Mouse (Mus musculus) neutrophil, adult 83 days (primary cell): ENCODE results near the gene Rfxank. TPM values are rescaled to one million over a fixed set of nuclear protein-coding genes. Genes with fewer than 3 reads are reported as not detected.

Experiments
- total RNA-seq, 2 experiments: library from RNA; stranded (reverse); gene quantifications; one replicate each; pipeline ENCODE4 v1.2.4; 2023

Gene Rfxank
- 10 to 100 TPM; 11.4 to 16.8 TPM for total RNA-seq

GRCm38 (mm10) chr8:70139026-70139857, at the start of gene Rfxank, which contains the start of the genes Borcs8 and Mef2b:
TSS of gene Rfxank (minus strand) at chr8:70139154.
TSS of gene Borcs8 (plus strand) at chr8:70139499.
TSS of gene Mef2b (plus strand) at chr8:70139711.

GRCm38 (mm10) chr8:70172043-70172681, 33.2 kb upstream of the Rfxank start, which contains the start of gene Tmem161a:
TSS of gene Tmem161a (plus strand) at chr8:70172356.

DNA sequence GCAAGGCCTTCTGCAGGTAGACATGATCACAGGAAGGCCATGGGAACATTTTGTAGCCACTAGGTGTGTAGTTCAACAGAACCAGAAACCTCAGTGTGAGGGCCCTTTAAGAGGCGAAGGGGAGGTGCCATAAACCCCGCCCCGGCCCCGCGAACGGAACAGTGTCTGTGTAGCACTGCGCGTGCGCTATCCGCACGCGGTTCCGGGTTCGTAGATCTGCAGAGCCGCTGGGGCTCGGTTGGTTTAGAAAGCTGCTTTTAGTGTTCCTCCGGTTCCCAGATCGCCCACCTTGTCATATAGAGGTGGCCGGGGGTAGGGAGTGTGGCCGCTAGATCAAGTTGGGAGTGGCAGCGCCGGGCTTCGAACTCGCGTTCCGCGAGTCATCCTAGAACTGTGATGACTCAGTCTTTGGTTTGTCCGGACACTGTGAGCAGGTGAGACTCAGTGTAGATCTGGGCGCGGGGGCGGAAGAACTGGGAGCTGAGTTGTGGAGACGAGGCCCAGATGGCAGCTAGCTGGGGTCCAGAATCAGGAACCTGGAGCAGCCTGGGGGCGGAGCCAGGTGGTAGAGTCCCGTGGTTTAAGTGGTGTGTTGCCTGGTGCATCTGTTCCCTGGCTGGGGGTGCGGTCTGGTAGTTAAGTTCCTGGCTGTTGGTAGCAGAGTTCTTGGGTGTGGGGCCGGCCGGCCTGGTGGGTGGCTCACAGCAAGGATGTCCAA, 7.6 kb downstream of the Rfxank start, which contains the start of gene Nr2c2ap:
Gene Nr2c2ap, plus strand, starts transcription at position 168 of the 718 bp plus-strand sequence.

GRCm38 (mm10) chr8:70120667-70121066, 18.3 kb downstream of the Rfxank start, which contains the start of gene Ncan:
TSS of gene Ncan (minus strand) at chr8:70120873.

GRCm38 (mm10) chr8:70083285-70083684, 55.7 kb downstream of the Rfxank start, which contains the start of gene Hapln4:
TSS of gene Hapln4 (plus strand) at chr8:70083457.

Other genes starting within 250 kb of the Rfxank start
- gene Tssk6, start 237.0 kb downstream of the Rfxank start, total RNA-seq = 1 to 10 TPM; 1.4 to 2.1 TPM
- 10 to 100 TPM; 63.2 to 66.0 TPM for gene Ndufa13, start 236.6 kb downstream of the Rfxank start, total RNA-seq
- gene Yjefn3, start 236.4 kb downstream of the Rfxank start, total RNA-seq = 1 to 10 TPM; 2.5 to 2.9 TPM
- gene Gatad2a, start 142.8 kb downstream of the Rfxank start, total RNA-seq = 10 to 100 TPM; 67.2 to 72.4 TPM
- gene Mau2, start 96.4 kb downstream of the Rfxank start, total RNA-seq = 10 to 100 TPM; 72.8 to 73.8 TPM
- gene Sugp1, start 96.3 kb downstream of the Rfxank start, total RNA-seq = 10 to 100 TPM; 26.9 to 30.8 TPM
- gene Tm6sf2, start 66.2 kb downstream of the Rfxank start, total RNA-seq = under 1 TPM in 1 of 2 experiments, not detected in 1; 0.29 TPM
- gene Hapln4, start 55.7 kb downstream of the Rfxank start, total RNA-seq = not detected
- gene Ncan, start 18.3 kb downstream of the Rfxank start, total RNA-seq = not detected
- gene Nr2c2ap, start 7.8 kb downstream of the Rfxank start, total RNA-seq = 1 to 10 TPM; 8.0 to 10.0 TPM
- 10 to 100 TPM; 32.8 to 36.2 TPM for gene Borcs8, start 345 bp upstream of the Rfxank start, total RNA-seq
- under 1 TPM; 0.44 to 0.79 TPM for gene Mef2b, start 557 bp upstream of the Rfxank start, total RNA-seq
- 10 to 100 TPM; 19.9 to 23.0 TPM for gene Tmem161a, start 33.2 kb upstream of the Rfxank start, total RNA-seq
- 1 to 10 TPM; 3.3 to 4.0 TPM for gene Slc25a42, start 73.2 kb upstream of the Rfxank start, total RNA-seq
- gene Sugp2, start 95.1 kb upstream of the Rfxank start, total RNA-seq = 10 to 100 TPM; 29.2 to 30.7 TPM
- 1 to 10 TPM; 7.6 to 9.0 TPM for gene Armc6, start 95.3 kb upstream of the Rfxank start, total RNA-seq
- 1 to 10 TPM; 8.2 to 9.1 TPM for gene Homer3, start 143.7 kb upstream of the Rfxank start, total RNA-seq
- gene Ddx49, start 163.3 kb upstream of the Rfxank start, total RNA-seq = 10 to 100 TPM; 22.3 to 27.9 TPM
- gene Cope, start 163.4 kb upstream of the Rfxank start, total RNA-seq = 100 to 1,000 TPM; 114 to 123 TPM
- gene Cers1, start 176.6 kb upstream of the Rfxank start, total RNA-seq = not detected
- gene Gdf1, start 190.7 kb upstream of the Rfxank start, total RNA-seq = not detected
- gene Upf1, start 214.1 kb upstream of the Rfxank start, total RNA-seq = 10 to 100 TPM; 58.6 to 59.2 TPM
- gene Comp, start 234.4 kb upstream of the Rfxank start, total RNA-seq = under 1 TPM; 0.13 to 0.26 TPM